Mouse (Mus musculus): ENCODE measurements around the gene Gm10645. TPM values are rescaled to one million over a fixed set of nuclear protein-coding genes. Genes with fewer than 3 reads are reported as not detected.

Gm10645 gene
- polyA plus RNA-seq, 1 experiment from 2014 or later = 1.0 TPM

DNA sequence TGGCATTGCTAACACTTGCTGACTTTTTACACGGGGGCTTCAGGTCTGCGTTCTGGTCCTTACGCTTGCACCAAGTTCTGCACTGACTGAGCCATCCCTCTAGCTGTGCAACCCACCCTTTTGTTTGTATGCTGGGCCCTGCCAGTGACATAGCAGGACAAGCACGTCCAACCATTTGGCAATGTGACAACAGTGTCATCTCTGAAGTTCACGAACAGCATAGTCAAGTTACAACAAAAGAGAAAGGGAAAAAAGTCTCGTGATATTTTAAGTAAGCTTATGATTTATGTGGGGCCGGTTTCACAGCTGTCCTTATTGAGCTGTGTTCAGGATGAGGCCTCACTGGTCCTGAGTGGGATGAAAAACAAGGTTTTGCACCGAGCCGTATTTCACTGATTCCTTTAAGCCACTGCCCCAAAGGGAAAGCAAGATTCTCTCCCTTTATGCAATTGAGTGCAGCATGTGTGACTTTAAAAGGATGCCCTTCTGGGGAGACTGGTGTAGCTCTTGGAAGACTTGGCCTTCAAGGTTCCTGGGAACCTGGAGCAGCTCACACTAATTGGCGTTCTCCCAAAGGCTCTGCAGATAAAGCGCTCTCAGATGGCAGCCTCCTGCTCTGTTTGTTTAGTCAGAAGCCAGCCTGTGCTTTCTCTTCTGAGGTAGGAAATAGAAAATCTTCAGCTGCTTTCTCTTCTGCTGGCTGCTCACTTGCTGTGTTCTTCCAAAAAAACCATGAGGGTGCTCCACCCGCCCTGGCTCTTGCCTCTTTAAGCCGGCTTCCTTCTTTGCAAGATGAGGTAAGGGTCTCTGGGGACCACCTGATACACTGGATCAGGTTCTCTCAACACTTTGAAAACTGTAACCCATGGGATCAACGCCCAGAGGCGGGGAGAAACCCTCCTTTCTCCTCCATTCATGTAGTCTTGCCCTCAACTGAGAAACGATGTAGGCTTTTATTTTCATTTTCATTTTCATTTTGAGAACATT is 34.5 kb upstream of the Gm10645 start:
- Histone ChIP-seq H3K4me1 (ENCODE audit: insufficient read depth, low read depth, low read length) (peaks cover 3% of the 10 kb centered on the region; the same call in 1 of the 2 replicates), H3K4me3 (ENCODE audit: low read depth, low read length) (peak overlapping the region; percentile 14; the same call in 1 of the 2 replicates), H3K36me3 (ENCODE audit: insufficient read depth, low read length) (no peaks in the 10 kb centered on the region), H3K27me3 (replicated peaks; ENCODE audit: insufficient read depth, low read length) (no peaks in the 10 kb centered on the region), H3K9ac (replicated peaks; ENCODE audit: low read depth) (no peak overlapping the region), H3K4me2 (replicated peaks; ENCODE audit: low read depth, low read length) (peak overlapping the region; percentile 43), H3K9me3 (ENCODE audit: low read length) (no peaks in the 10 kb centered on the region), H3K27ac (ENCODE audit: low read length) (no peak overlapping the region)
- no peak for TF ChIP-seq EP300 (IDR thresholded peaks at IDR 0.05)
- no peak for TF ChIP-seq CTCF (IDR thresholded peaks at IDR 0.05)
- WGBS = 48% methylated on average over 16 of the region's 16 CpGs
- DNase-seq (ENCODE audit: low spot score) (peak; percentile 58), ATAC-seq (peak; percentile 37; the same call in 1 of the 2 replicates)

DNA sequence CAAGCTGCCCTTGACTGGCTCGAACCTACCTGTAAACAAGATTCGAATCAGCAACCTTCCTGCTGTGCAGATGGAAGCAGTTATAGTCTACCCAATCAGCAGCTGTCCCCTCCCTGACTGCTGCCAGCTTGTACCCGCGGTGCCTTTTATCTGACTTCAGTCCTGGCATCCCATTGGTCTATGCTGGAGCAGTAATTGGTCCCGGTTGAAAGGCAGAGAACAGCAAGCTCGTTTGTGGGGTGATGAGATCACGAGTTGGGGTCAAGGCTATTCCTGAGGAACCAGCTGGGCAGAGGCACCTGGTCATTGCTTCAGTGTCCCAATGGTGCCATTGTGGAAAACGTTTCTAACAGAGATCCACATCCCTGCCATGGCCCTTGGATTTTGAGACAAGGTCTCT is 33.7 kb upstream of the Gm10645 start:
- ATAC-seq (no peak), DNase-seq (ENCODE audit: low spot score) (no peak)
- Histone ChIP-seq H3K4me1 (ENCODE audit: insufficient read depth, low read depth, low read length) (peaks cover 3% of the 10 kb centered on the region; the same call in 1 of the 2 replicates), H3K36me3 (ENCODE audit: insufficient read depth, low read length) (no peaks in the 10 kb centered on the region), H3K4me3 (ENCODE audit: low read depth, low read length) (no peak overlapping the region), H3K27ac (ENCODE audit: low read length) (no peak overlapping the region), H3K27me3 (replicated peaks; ENCODE audit: insufficient read depth, low read length) (no peaks in the 10 kb centered on the region), H3K9me3 (ENCODE audit: low read length) (no peaks in the 10 kb centered on the region), H3K9ac (replicated peaks; ENCODE audit: low read depth) (no peak overlapping the region), H3K4me2 (replicated peaks; ENCODE audit: low read depth, low read length) (no peak overlapping the region)
- WGBS = 76% methylated on average over 8 of the region's 8 CpGs
- no peak for TF ChIP-seq EP300 (IDR thresholded peaks at IDR 0.05)
- no peak for TF ChIP-seq CTCF (IDR thresholded peaks at IDR 0.05)

- no peak for ATAC-seq
- no peak for TF ChIP-seq EP300 (IDR thresholded peaks at IDR 0.05)
- no peak for TF ChIP-seq CTCF (IDR thresholded peaks at IDR 0.05)
- WGBS = 77% methylated on average over 6 of the region's 6 CpGs
Measured at GRCm38 (mm10) chr8:83196088-83196487, 30.1 kb upstream of the Gm10645 start.

GRCm38 (mm10) chr8:83189538-83190095 is 23.6 kb upstream of the Gm10645 start:
- WGBS = 38% methylated on average over 4 of the region's 4 CpGs
- no peaks in the 10 kb centered on the region for H3K4me1 ChIP-seq (ENCODE audit: insufficient read depth, low read depth, low read length)
- H3K27me3 ChIP-seq (replicated peaks; ENCODE audit: insufficient read depth, low read length) = no peaks in the 10 kb centered on the region
- H3K9me3 ChIP-seq (ENCODE audit: low read length) = no peaks in the 10 kb centered on the region
- no peak overlapping the region for H3K4me3 ChIP-seq (ENCODE audit: low read depth, low read length)
- no peak overlapping the region for H3K9ac ChIP-seq (replicated peaks; ENCODE audit: low read depth)
- H3K27ac ChIP-seq (ENCODE audit: low read length) = no peak overlapping the region
- no peaks in the 10 kb centered on the region for H3K36me3 ChIP-seq (ENCODE audit: insufficient read depth, low read length)
- no peak for TF ChIP-seq CTCF (IDR thresholded peaks at IDR 0.05)
- ATAC-seq (no peak), DNase-seq (ENCODE audit: low spot score) (no peak)
- no peak overlapping the region for H3K4me2 ChIP-seq (replicated peaks; ENCODE audit: low read depth, low read length)

More at GRCm38 (mm10) chr8:83196088-83196487, 30.1 kb upstream of the Gm10645 start:
- H3K9ac ChIP-seq (replicated peaks; ENCODE audit: low read depth) = no peak overlapping the region
- peaks cover 3% of the 10 kb centered on the region; the same call in 1 of the 2 replicates for H3K4me1 ChIP-seq (ENCODE audit: insufficient read depth, low read depth, low read length)
- no peak for DNase-seq (ENCODE audit: low spot score)
- H3K9me3 ChIP-seq (ENCODE audit: low read length) = no peaks in the 10 kb centered on the region
- H3K4me3 ChIP-seq (ENCODE audit: low read depth, low read length) = no peak overlapping the region
- H3K27me3 ChIP-seq (replicated peaks; ENCODE audit: insufficient read depth, low read length) = no peaks in the 10 kb centered on the region
- no peaks in the 10 kb centered on the region for H3K36me3 ChIP-seq (ENCODE audit: insufficient read depth, low read length)
- no peak overlapping the region for H3K27ac ChIP-seq (ENCODE audit: low read length)
- H3K4me2 ChIP-seq (replicated peaks; ENCODE audit: low read depth, low read length) = no peak overlapping the region

DNA sequence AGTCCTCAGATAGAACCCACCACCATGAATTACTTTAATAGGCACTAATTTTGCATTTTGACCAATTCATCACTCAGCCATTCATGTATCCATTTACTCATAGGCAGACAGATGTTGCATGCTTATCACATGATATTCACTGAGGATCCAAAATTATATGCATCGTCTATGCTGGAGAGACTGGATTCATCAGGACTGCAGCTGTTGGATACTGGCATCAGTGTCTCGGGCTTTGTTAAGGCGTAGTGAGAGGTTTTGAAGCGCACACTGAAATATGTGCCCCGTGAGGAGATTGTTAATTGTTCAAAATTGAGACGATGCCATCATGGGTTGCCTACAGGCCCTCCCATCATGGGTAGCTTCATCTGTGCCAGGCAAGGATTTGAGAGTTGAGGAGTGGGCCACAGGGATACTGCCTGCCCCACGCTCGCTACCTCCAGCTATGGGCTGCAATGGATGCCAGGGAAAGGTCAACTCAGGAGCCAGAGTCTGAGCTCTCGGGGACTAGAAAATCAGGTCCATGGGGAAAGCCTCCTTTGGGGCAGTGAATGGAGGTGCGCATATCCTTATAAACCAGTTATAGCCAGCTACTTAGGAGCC is 21.5 kb upstream of the Gm10645 start:
- Histone ChIP-seq H3K4me2 (replicated peaks; ENCODE audit: low read depth, low read length) (no peak overlapping the region), H3K9ac (replicated peaks; ENCODE audit: low read depth) (no peak overlapping the region), H3K36me3 (ENCODE audit: insufficient read depth, low read length) (no peaks in the 10 kb centered on the region), H3K9me3 (ENCODE audit: low read length) (no peaks in the 10 kb centered on the region), H3K4me3 (ENCODE audit: low read depth, low read length) (no peak overlapping the region), H3K27me3 (replicated peaks; ENCODE audit: insufficient read depth, low read length) (no peaks in the 10 kb centered on the region), H3K4me1 (ENCODE audit: insufficient read depth, low read depth, low read length) (peaks cover 11% of the 10 kb centered on the region), H3K27ac (ENCODE audit: low read length) (no peak overlapping the region)
- no peak for DNase-seq (ENCODE audit: low spot score)
- no peak for ATAC-seq
- TF ChIP-seq EP300 (IDR thresholded peaks at IDR 0.05) (no peak), CTCF (IDR thresholded peaks at IDR 0.05) (no peak)
- 92% methylated on average over 10 of the region's 10 CpGs for WGBS

DNA sequence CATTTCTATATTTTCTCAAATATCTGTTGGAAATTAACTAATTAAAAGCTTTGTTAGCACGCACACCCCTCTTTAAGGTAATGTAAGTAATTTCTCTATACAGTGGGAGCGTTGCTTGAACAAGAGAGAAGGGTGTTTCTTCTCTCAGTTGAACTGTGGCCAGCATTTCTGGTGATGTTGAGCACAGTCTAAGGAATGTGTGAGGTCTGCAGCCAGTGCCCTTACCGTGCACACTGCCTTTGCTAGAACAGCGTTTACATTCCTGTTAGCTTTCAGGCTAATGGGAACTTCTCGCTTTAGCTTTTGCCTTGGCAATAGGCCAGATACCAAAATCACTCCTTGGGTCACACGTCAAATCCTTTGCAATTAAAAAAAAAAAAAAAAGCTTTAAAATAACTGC is 20.4 kb upstream of the Gm10645 start:
- peak; percentile 75 for ATAC-seq
- Histone ChIP-seq H3K4me2 (replicated peaks; ENCODE audit: low read depth, low read length) (no peak overlapping the region), H3K27ac (ENCODE audit: low read length) (no peak overlapping the region), H3K27me3 (replicated peaks; ENCODE audit: insufficient read depth, low read length) (no peaks in the 10 kb centered on the region), H3K9me3 (ENCODE audit: low read length) (no peaks in the 10 kb centered on the region), H3K4me3 (ENCODE audit: low read depth, low read length) (no peak overlapping the region), H3K36me3 (ENCODE audit: insufficient read depth, low read length) (no peaks in the 10 kb centered on the region), H3K4me1 (ENCODE audit: insufficient read depth, low read depth, low read length) (peaks cover 11% of the 10 kb centered on the region), H3K9ac (replicated peaks; ENCODE audit: low read depth) (no peak overlapping the region)
- peak; percentile 57 for DNase-seq (ENCODE audit: low spot score)
- no peak for TF ChIP-seq EP300 (IDR thresholded peaks at IDR 0.05)
- TF ChIP-seq CTCF (IDR thresholded peaks at IDR 0.05) = no peak
- 31% methylated on average over 6 of the region's 6 CpGs for WGBS

All from lung, postnatal 0 days (tissue).